Mouse (Mus musculus) stomach, postnatal 0 days (tissue): ENCODE results near the gene Cdr2. TPM values are rescaled to one million over a fixed set of nuclear protein-coding genes. Genes with fewer than 3 reads are reported as not detected.

ENCODE experiments used
- ATAC-seq: fragments of 200-750 bp; cut with Nextera tagmentation; 2 replicates; pipeline ENCODE4 v1.8.0; 2017; ENCODE audit not compliant: low FRiP score, low TSS enrichment
- DNase-seq: peaks from one replicate; pipeline ENCODE4 v3.0.0-alpha.2; 2016; ENCODE audit warnings: low spot score
- H3K27ac ChIP-seq: fragments of 300-500 bp; sonication (generic); replicated peaks from 2 replicates; pipeline ENCODE4 v1.5.1; 2014; ENCODE audit warnings: mild to moderate bottlenecking, control low read depth
- H3K27me3 ChIP-seq: fragments of 300-500 bp; sonication (generic); 2 replicates; pipeline ENCODE4 v1.6.1; 2014; ENCODE audit warnings: low read length; ENCODE audit not compliant: control insufficient read depth, insufficient read depth
- H3K36me3 ChIP-seq: fragments of 300-500 bp; sonication (generic); 2 replicates; pipeline ENCODE4 v1.6.1; 2014; ENCODE audit warnings: low read length, mixed read lengths; ENCODE audit not compliant: control insufficient read depth, insufficient read depth
- H3K4me1 ChIP-seq: fragments of 300-500 bp; sonication (generic); replicated peaks from 2 replicates; pipeline ENCODE4 v1.6.1; 2014; ENCODE audit warnings: antibody characterized with exemption; ENCODE audit not compliant: control insufficient read depth, insufficient read depth
- H3K4me2 ChIP-seq: fragments of 300-500 bp; sonication (generic); replicated peaks from 2 replicates; pipeline ENCODE4 v1.6.1; 2014; ENCODE audit warnings: low read depth, mild to moderate bottlenecking, control low read depth, moderate library complexity
- H3K4me3 ChIP-seq: fragments of 300-500 bp; sonication (generic); 2 replicates; pipeline ENCODE4 v1.5.1; 2014; ENCODE audit warnings: low read depth, low read length, control low read depth
- H3K9ac ChIP-seq: fragments of 300-500 bp; sonication (generic); 2 replicates; pipeline ENCODE4 v1.6.1; 2014; ENCODE audit warnings: mild to moderate bottlenecking, low read length, control low read depth, mixed read lengths
- H3K9me3 ChIP-seq: fragments of 300-500 bp; sonication (generic); 2 replicates; pipeline ENCODE4 v1.6.1; 2016; ENCODE audit warnings: low read length; ENCODE audit not compliant: control insufficient read depth
- CTCF ChIP-seq: IDR thresholded peaks from 2 replicates; pipeline ENCODE4 v1.5.1; 2016; ENCODE audit warnings: antibody characterized with exemption, low read depth, mild to moderate bottlenecking, moderate library complexity
- EP300 ChIP-seq: optimal IDR thresholded peaks from 2 replicates; pipeline ENCODE3; 2016; ENCODE audit warnings: antibody characterized with exemption
- WGBS: fragments of 180-500 bp; shearing (Covaris S2); extraction: QIAGEN DNeasy Blood & Tissue Kit; methylation state at CpG from one replicate; pipeline ENCODE4 v1.1.7; 2014; 5-methylcytosine and 5-hydroxymethylcytosine counted together
- polyA plus RNA-seq: library from polyadenylated mRNA; unstranded; fragments of >200 nt; fragmentation: Nextera tagmentation; extraction: Ambion mirVana; gene quantifications from 2 replicates; pipeline ENCODE4 v1.2.1, GENCODE M21; 2015

The Cdr2 gene
- polyA plus RNA-seq, 1 experiment from 2014 or later: 5.6 TPM

- no peak for TF ChIP-seq EP300
- TF ChIP-seq CTCF: no peak
- ATAC-seq: no peak
- Histone ChIP-seq H3K27me3 (no peaks in the 10 kb centered on the region), H3K4me2 (no peak overlapping the region), H3K27ac (no peak overlapping the region), H3K4me1 (no peaks in the 10 kb centered on the region), H3K9ac (no peak overlapping the region), H3K9me3 (no peaks in the 10 kb centered on the region), H3K4me3 (no peak overlapping the region), H3K36me3 (no peaks in the 10 kb centered on the region)
- no peak for DNase-seq
- 57% methylated on average over 3 of the region's 3 CpGs for WGBS
Measured at GRCm38 (mm10) chr7:121000065-121000822, 18.1 kb upstream of the Cdr2 start.

- H3K9me3 ChIP-seq: no peaks in the 10 kb centered on the region
- TF ChIP-seq EP300: no peak
- TF ChIP-seq CTCF: no peak
- H3K4me1 ChIP-seq: no peaks in the 10 kb centered on the region
- DNase-seq: no peak
- no peaks in the 10 kb centered on the region for H3K27me3 ChIP-seq
- no peak overlapping the region for H3K27ac ChIP-seq
- 85% methylated on average over 2 of the region's 2 CpGs for WGBS
- H3K4me3 ChIP-seq: no peak overlapping the region
- H3K9ac ChIP-seq: no peak overlapping the region
- ATAC-seq: no peak
- no peaks in the 10 kb centered on the region for H3K36me3 ChIP-seq
- no peak overlapping the region for H3K4me2 ChIP-seq
Measured at GRCm38 (mm10) chr7:120999021-120999530, 17.0 kb upstream of the Cdr2 start.

GRCm38 (mm10) chr7:120991191-120991590 is 9.1 kb upstream of the Cdr2 start:
- DNase-seq: no peak
- no peaks in the 10 kb centered on the region for H3K4me1 ChIP-seq
- WGBS: 76% methylated on average over 8 of the region's 8 CpGs
- TF ChIP-seq CTCF (no peak), EP300 (no peak)
- H3K9me3 ChIP-seq: no peaks in the 10 kb centered on the region
- no peak overlapping the region for H3K4me2 ChIP-seq
- H3K4me3 ChIP-seq: no peak overlapping the region
- H3K36me3 ChIP-seq: no peaks in the 10 kb centered on the region
- no peak overlapping the region for H3K27ac ChIP-seq
- ATAC-seq: no peak
- H3K9ac ChIP-seq: no peak overlapping the region
- no peaks in the 10 kb centered on the region for H3K27me3 ChIP-seq

GRCm38 (mm10) chr7:120982968-120983367 is 856 bp upstream of the Cdr2 start:
- Histone ChIP-seq H3K36me3 (no peaks in the 10 kb centered on the region), H3K27me3 (no peaks in the 10 kb centered on the region), H3K9me3 (no peaks in the 10 kb centered on the region), H3K4me2 (peak overlapping the region; percentile 88), H3K4me3 (peak overlapping the region; percentile 87), H3K4me1 (no peaks in the 10 kb centered on the region), H3K9ac (peak overlapping the region; percentile 67), H3K27ac (peak overlapping the region; percentile 65; the same call in 1 of the 2 replicates)
- 9% methylated on average over 7 of the region's 7 CpGs for WGBS
- DNase-seq (no peak), ATAC-seq (no peak)
- no peak for TF ChIP-seq EP300
- no peak for TF ChIP-seq CTCF

GRCm38 (mm10) chr7:120980931-120981924 is 884 bp downstream of the Cdr2 start:
- peak; percentile 46 for ATAC-seq
- Histone ChIP-seq H3K4me1 (no peaks in the 10 kb centered on the region), H3K4me3 (peak overlapping the region; percentile 87), H3K9ac (peak overlapping the region; percentile 68), H3K4me2 (peak overlapping the region; percentile 88), H3K27ac (no peak overlapping the region; the same call in 1 of the 2 replicates), H3K27me3 (no peaks in the 10 kb centered on the region), H3K36me3 (no peaks in the 10 kb centered on the region), H3K9me3 (no peaks in the 10 kb centered on the region)
- 8% methylated on average over 35 of the region's 39 CpGs for WGBS
- TF ChIP-seq CTCF: no peak
- TF ChIP-seq EP300: no peak
- peak; percentile 66 for DNase-seq
